Comparison of ENCODE assay signal across 8 mouse cellular contexts in genomic region chr17:31519344-31519945, GRCm38 (mm10). TPM values are rescaled to one million over a fixed set of nuclear protein-coding genes. Genes with fewer than 3 reads are reported as not detected.
DNase-seq lines count a peak whose midpoint lies in the region; ATAC-seq and TF ChIP-seq lines count a peak whose summit lies in the region.

No protein-coding gene starts in this region.

- TF ChIP-seq CTCF in kidney, postnatal 0 days (IDR thresholded peaks at IDR 0.05; ENCODE audit: low read depth), result 0 out of 2 replicates have a peak, but pooled peaks have one; percentile 16

- 0 out of 2 replicates have a peak, but pooled peaks cover 3% of the 10 kb centered on the region for H3K4me1 ChIP-seq in kidney, postnatal 0 days (replicated peaks; ENCODE audit: insufficient read depth, low read length)
- H3K4me1 ChIP-seq in intestine, embryonic 14.5 days (replicated peaks; ENCODE audit: control insufficient read depth, insufficient read depth, low read length), result peaks cover 16% of the 10 kb centered on the region
- H3K4me1 ChIP-seq in neural tube, embryonic 12.5 days, result peaks cover 17% of the 10 kb centered on the region

- H3K27ac ChIP-seq in kidney, postnatal 0 days, result peak overlapping the region; percentile 50; the same call in 1 of the 2 replicates
- peak overlapping the region; percentile 81 for H3K27ac ChIP-seq in intestine, embryonic 14.5 days (ENCODE audit: low read depth)
- H3K27ac ChIP-seq in neural tube, embryonic 12.5 days, result no peak overlapping the region

- peak overlapping the region; percentile 64 for H3K4me2 ChIP-seq in kidney, postnatal 0 days (ENCODE audit: low read length)
- peak overlapping the region; percentile 76 for H3K4me2 ChIP-seq in intestine, embryonic 14.5 days (ENCODE audit: low read length)
- H3K4me2 ChIP-seq in neural tube, embryonic 12.5 days (replicated peaks), result peak overlapping the region; percentile 74

- peak; percentile 45 for DNase-seq in kidney, postnatal 0 days (ENCODE audit: low spot score)
- DNase-seq in kidney, adult 9 months, result no peak
- no peak for DNase-seq in intestine, embryonic 14.5 days (ENCODE audit: low spot score)
- DNase-seq in urinary bladder, postnatal 25 days (ENCODE audit: low spot score), result no peak
- no peak for DNase-seq in adrenal gland, adult 2 months
- no peak for DNase-seq in T-cell, adult 2 months (ENCODE audit: low spot score)

- WGBS in kidney, postnatal 0 days, result 4% methylated on average over 7 of the region's 7 CpGs
- WGBS in intestine, embryonic 14.5 days, result 4% methylated on average over 7 of the region's 7 CpGs
- WGBS in neural tube, embryonic 12.5 days, result 4% methylated on average over 7 of the region's 7 CpGs

- peak overlapping the region; percentile 70 for H3K4me3 ChIP-seq in kidney, postnatal 0 days (replicated peaks; ENCODE audit: low read depth, low read length)
- H3K4me3 ChIP-seq in intestine, embryonic 14.5 days (ENCODE audit: low read depth, low read length), result peak overlapping the region; percentile 92
- H3K4me3 ChIP-seq in neural tube, embryonic 12.5 days, result peak overlapping the region; percentile 56

- H3K9ac ChIP-seq in kidney, postnatal 0 days (ENCODE audit: low read depth, low read length), result 0 out of 2 replicates have a peak overlapping the region, but pooled peaks have one; percentile 18
- H3K9ac ChIP-seq in intestine, embryonic 14.5 days (ENCODE audit: low read length), result no peak overlapping the region
- no peak overlapping the region for H3K9ac ChIP-seq in neural tube, embryonic 12.5 days

- peak; percentile 41 for ATAC-seq in kidney, postnatal 0 days (replicated peaks; ENCODE audit: low FRiP score, low read depth)
- ATAC-seq in common myeloid progenitor, adult 5-6 weeks (replicated peaks; ENCODE audit: low read depth, poor library complexity, severe bottlenecking), result peak; percentile 57
- ATAC-seq in intestine, embryonic 14.5 days (replicated peaks; ENCODE audit: low FRiP score, low TSS enrichment, low read depth), result no peak; the same call in 1 of the 2 replicates
- peak; percentile 44 for ATAC-seq in neural tube, embryonic 12.5 days (ENCODE audit: low FRiP score, low read depth)

- no peaks in the 10 kb centered on the region for H3K27me3 ChIP-seq in kidney, postnatal 0 days (ENCODE audit: insufficient read depth, low read length)
- H3K27me3 ChIP-seq in intestine, embryonic 14.5 days (replicated peaks; ENCODE audit: control insufficient read depth, insufficient read depth, low read length), result no peaks in the 10 kb centered on the region
- H3K27me3 ChIP-seq in neural tube, embryonic 12.5 days (replicated peaks), result no peaks in the 10 kb centered on the region

- H3K36me3 ChIP-seq in kidney, postnatal 0 days (ENCODE audit: insufficient read depth, low read length), result no peaks in the 10 kb centered on the region
- peaks cover 22% of the 10 kb centered on the region for H3K36me3 ChIP-seq in intestine, embryonic 14.5 days (ENCODE audit: control insufficient read depth, insufficient read depth, low read length)
- peaks cover 13% of the 10 kb centered on the region; the same call in 1 of the 2 replicates for H3K36me3 ChIP-seq in neural tube, embryonic 12.5 days

- H3K9me3 ChIP-seq in kidney, postnatal 0 days (replicated peaks; ENCODE audit: low read length), result no peaks in the 10 kb centered on the region
- H3K9me3 ChIP-seq in intestine, embryonic 14.5 days (ENCODE audit: control insufficient read depth, low read length), result no peaks in the 10 kb centered on the region
- H3K9me3 ChIP-seq in neural tube, embryonic 12.5 days, result no peaks in the 10 kb centered on the region

RNA-seq across cellular contexts. Expression of gene Wdr4, which starts 0.3 kb away (rescaled TPM):
- 25.9 and 28.8 TPM in 2 replicates for polyA plus RNA-seq in kidney, postnatal 0 days (2015; fragmentation: Nextera tagmentation; extraction: Ambion mirVana)
- 15.1 and 18.3 TPM in 2 replicates for total RNA-seq in common myeloid progenitor, adult 5-6 weeks (2017)
- polyA plus RNA-seq in intestine, embryonic 14.5 days (2014; fragmentation: Nextera tagmentation; extraction: Ambion mirVana), result 49.1 and 53.1 TPM in 2 replicates
- 36.4 and 38.4 TPM in 2 replicates for polyA plus RNA-seq in neural tube, embryonic 12.5 days (2016; fragmentation: Nextera tagmentation; extraction: Ambion mirVana)
- 10 to 100 TPM; 15.8 to 19.1 TPM for total RNA-seq in adrenal gland, adult 2 months (2021)
- 35.0 and 41.2 TPM in 2 replicates for polyA plus RNA-seq in adrenal gland, adult 2 months (2012; rRNA removed)

RNA-seq across cellular contexts. Expression of gene Ndufv3, which starts 0.5 kb away (rescaled TPM):
- polyA plus RNA-seq in kidney, postnatal 0 days (2015; fragmentation: Nextera tagmentation; extraction: Ambion mirVana), result 353 and 364 TPM in 2 replicates
- total RNA-seq in common myeloid progenitor, adult 5-6 weeks (2017), result 182 and 243 TPM in 2 replicates
- 386 and 427 TPM in 2 replicates for polyA plus RNA-seq in intestine, embryonic 14.5 days (2014; fragmentation: Nextera tagmentation; extraction: Ambion mirVana)
- polyA plus RNA-seq in neural tube, embryonic 12.5 days (2016; fragmentation: Nextera tagmentation; extraction: Ambion mirVana), result 314 and 332 TPM in 2 replicates
- total RNA-seq in adrenal gland, adult 2 months (2021), result 100 to 1,000 TPM; 472 to 552 TPM
- 84.6 and 101 TPM in 2 replicates for polyA plus RNA-seq in adrenal gland, adult 2 months (2012; rRNA removed)

RNA-seq across cellular contexts. Expression of gene Pknox1, which starts 45.1 kb away (rescaled TPM):
- polyA plus RNA-seq in kidney, postnatal 0 days (2015; fragmentation: Nextera tagmentation; extraction: Ambion mirVana), result 21.5 and 24.6 TPM in 2 replicates
- 23.1 and 25.1 TPM in 2 replicates for total RNA-seq in common myeloid progenitor, adult 5-6 weeks (2017)
- 39.4 and 43.5 TPM in 2 replicates for polyA plus RNA-seq in intestine, embryonic 14.5 days (2014; fragmentation: Nextera tagmentation; extraction: Ambion mirVana)
- polyA plus RNA-seq in neural tube, embryonic 12.5 days (2016; fragmentation: Nextera tagmentation; extraction: Ambion mirVana), result 42.3 and 45.2 TPM in 2 replicates
- 10 to 100 TPM; 20.6 to 24.3 TPM for total RNA-seq in adrenal gland, adult 2 months (2021)
- polyA plus RNA-seq in adrenal gland, adult 2 months (2012; rRNA removed), result 12.0 and 17.2 TPM in 2 replicates
